Mouse (Mus musculus) stomach, postnatal 0 days (tissue): Measurements from ENCODE around the gene Gm38392. TPM values are rescaled to one million over a fixed set of nuclear protein-coding genes. Genes with fewer than 3 reads are reported as not detected.

Source experiments
- ATAC-seq: fragments of 200-750 bp; cut with Nextera tagmentation; 2 replicates; pipeline ENCODE4 v1.8.0; 2017; ENCODE audit not compliant: low FRiP score, low TSS enrichment
- DNase-seq: peaks from one replicate; pipeline ENCODE4 v3.0.0-alpha.2; 2016; ENCODE audit warnings: low spot score
- H3K27ac ChIP-seq: fragments of 300-500 bp; sonication (generic); replicated peaks from 2 replicates; pipeline ENCODE4 v1.5.1; 2014; ENCODE audit warnings: mild to moderate bottlenecking, control low read depth
- H3K27me3 ChIP-seq: fragments of 300-500 bp; sonication (generic); 2 replicates; pipeline ENCODE4 v1.6.1; 2014; ENCODE audit warnings: low read length; ENCODE audit not compliant: control insufficient read depth, insufficient read depth
- H3K36me3 ChIP-seq: fragments of 300-500 bp; sonication (generic); 2 replicates; pipeline ENCODE4 v1.6.1; 2014; ENCODE audit warnings: low read length, mixed read lengths; ENCODE audit not compliant: control insufficient read depth, insufficient read depth
- H3K4me1 ChIP-seq: fragments of 300-500 bp; sonication (generic); replicated peaks from 2 replicates; pipeline ENCODE4 v1.6.1; 2014; ENCODE audit warnings: antibody characterized with exemption; ENCODE audit not compliant: control insufficient read depth, insufficient read depth
- H3K4me2 ChIP-seq: fragments of 300-500 bp; sonication (generic); replicated peaks from 2 replicates; pipeline ENCODE4 v1.6.1; 2014; ENCODE audit warnings: low read depth, mild to moderate bottlenecking, control low read depth, moderate library complexity
- H3K4me3 ChIP-seq: fragments of 300-500 bp; sonication (generic); 2 replicates; pipeline ENCODE4 v1.5.1; 2014; ENCODE audit warnings: low read depth, low read length, control low read depth
- H3K9ac ChIP-seq: fragments of 300-500 bp; sonication (generic); 2 replicates; pipeline ENCODE4 v1.6.1; 2014; ENCODE audit warnings: mild to moderate bottlenecking, low read length, control low read depth, mixed read lengths
- H3K9me3 ChIP-seq: fragments of 300-500 bp; sonication (generic); 2 replicates; pipeline ENCODE4 v1.6.1; 2016; ENCODE audit warnings: low read length; ENCODE audit not compliant: control insufficient read depth
- CTCF ChIP-seq: IDR thresholded peaks from 2 replicates; pipeline ENCODE4 v1.5.1; 2016; ENCODE audit warnings: antibody characterized with exemption, low read depth, mild to moderate bottlenecking, moderate library complexity
- EP300 ChIP-seq: optimal IDR thresholded peaks from 2 replicates; pipeline ENCODE3; 2016; ENCODE audit warnings: antibody characterized with exemption
- WGBS: fragments of 180-500 bp; shearing (Covaris S2); extraction: QIAGEN DNeasy Blood & Tissue Kit; methylation state at CpG from one replicate; pipeline ENCODE4 v1.1.7; 2014; 5-methylcytosine and 5-hydroxymethylcytosine counted together
- polyA plus RNA-seq: library from polyadenylated mRNA; unstranded; fragments of >200 nt; fragmentation: Nextera tagmentation; extraction: Ambion mirVana; gene quantifications from 2 replicates; pipeline ENCODE4 v1.2.1, GENCODE M21; 2015

The Gm38392 gene
- polyA plus RNA-seq, 1 experiment from 2014 or later = 2.0 TPM

DNA sequence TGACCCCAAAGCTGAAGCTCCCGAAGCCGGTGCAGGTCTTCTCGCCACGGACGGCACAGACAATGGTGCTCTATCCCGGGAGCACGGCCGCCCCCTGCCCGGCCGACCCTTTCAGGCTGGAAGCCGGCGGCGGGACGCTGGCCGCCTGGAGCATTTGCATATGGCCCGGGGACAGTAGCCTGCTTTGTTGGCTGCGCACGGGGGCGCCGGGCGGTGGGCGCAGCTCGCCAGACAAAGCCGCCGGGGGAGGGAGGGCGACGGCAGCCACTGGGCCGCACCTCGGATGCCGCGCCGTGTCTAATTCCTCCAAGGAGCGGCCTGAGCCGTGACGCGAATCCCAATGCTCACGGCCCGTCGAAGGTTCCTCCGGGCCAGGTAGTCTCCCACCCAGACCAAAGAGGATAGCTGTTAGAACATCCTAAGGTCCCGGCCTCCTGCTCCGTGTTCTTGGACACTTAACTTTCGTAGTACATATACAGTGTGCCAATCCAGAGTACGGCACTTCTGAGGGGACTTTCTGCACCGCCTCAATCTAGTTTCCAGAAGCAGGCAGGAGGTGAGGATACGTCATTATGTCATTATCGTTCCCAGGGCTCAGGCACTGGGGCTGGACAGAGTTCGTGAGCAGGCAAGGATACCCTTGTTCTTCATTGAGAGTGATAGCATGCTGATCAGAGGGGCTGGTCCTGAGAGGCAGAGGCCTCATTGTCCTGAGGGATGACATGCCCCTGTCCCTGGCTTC, 45.8 kb downstream of the Gm38392 start:
- Histone ChIP-seq H3K4me2 (0 out of 2 replicates have a peak overlapping the region, but pooled peaks have one; percentile 17), H3K9me3 (no peaks in the 10 kb centered on the region), H3K27me3 (peaks cover 9% of the 10 kb centered on the region; the same call in 1 of the 2 replicates), H3K9ac (no peak overlapping the region), H3K36me3 (no peaks in the 10 kb centered on the region), H3K27ac (no peak overlapping the region), H3K4me1 (no peaks in the 10 kb centered on the region), H3K4me3 (no peak overlapping the region)
- TF ChIP-seq EP300 (no peak), CTCF (no peak)
- 4% methylated on average over 48 of the region's 48 CpGs for WGBS
- ATAC-seq (no peak), DNase-seq (no peak)

DNA sequence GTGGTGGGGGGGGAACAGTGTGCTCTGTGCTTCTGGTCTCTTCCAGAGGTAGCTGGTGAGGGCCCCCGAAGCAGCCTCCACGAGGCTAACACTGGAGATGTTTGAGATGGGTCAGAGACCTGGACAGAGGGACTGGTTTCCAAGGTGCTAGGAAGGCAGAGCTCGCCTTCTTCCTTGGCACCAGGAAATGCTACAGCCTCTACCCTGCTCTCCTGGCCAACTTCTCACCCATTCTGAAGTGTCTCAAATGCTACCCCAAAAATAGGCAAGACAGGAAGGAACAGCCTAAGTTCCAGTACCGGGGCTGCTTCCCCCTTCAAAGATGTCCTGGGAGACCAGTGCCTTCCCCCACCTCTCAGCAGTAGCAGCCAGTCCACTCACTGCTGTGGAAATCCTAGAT, 47.6 kb downstream of the Gm38392 start:
- ATAC-seq = no peak

DNA sequence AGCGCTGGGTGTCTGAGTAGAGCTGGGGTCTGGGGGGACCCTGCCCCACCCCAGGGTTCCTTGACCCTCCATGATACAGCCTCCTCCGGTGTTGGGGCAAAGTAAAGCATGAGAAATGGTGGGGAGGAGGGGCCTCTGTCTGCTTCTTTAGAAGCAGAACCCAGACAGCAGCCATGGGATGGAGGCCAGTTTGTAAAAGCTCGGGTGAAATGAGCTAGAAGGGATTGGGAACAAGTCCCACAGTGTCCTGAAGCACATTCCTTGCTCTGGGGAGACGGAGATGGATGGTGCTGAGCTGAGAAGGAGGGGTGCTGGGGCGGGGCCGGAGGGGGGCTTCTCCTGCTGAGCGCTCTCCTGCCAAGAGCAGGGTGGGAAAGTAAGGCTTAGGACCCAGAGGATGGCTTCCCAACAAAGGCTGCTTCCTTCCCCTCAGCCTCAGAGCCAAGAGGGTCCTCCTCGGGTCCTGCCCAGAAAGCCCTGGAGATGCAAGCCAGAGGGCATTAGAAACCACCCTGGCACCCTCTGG, 48.1 kb downstream of the Gm38392 start:
- TF ChIP-seq CTCF (no peak), EP300 (no peak)
- Histone ChIP-seq H3K9ac (no peak overlapping the region), H3K36me3 (no peaks in the 10 kb centered on the region), H3K4me3 (no peak overlapping the region), H3K27me3 (peaks cover 9% of the 10 kb centered on the region; the same call in 1 of the 2 replicates), H3K9me3 (no peaks in the 10 kb centered on the region), H3K4me2 (no peak overlapping the region), H3K27ac (no peak overlapping the region), H3K4me1 (no peaks in the 10 kb centered on the region)
- DNase-seq (no peak), ATAC-seq (no peak)
- 33% methylated on average over 8 of the region's 8 CpGs for WGBS

More for the DNA sequence above, 47.6 kb downstream of the Gm38392 start:
- H3K4me3 ChIP-seq = no peak overlapping the region
- no peaks in the 10 kb centered on the region for H3K9me3 ChIP-seq
- H3K27ac ChIP-seq = no peak overlapping the region
- H3K4me1 ChIP-seq = no peaks in the 10 kb centered on the region
- H3K27me3 ChIP-seq = peaks cover 9% of the 10 kb centered on the region; the same call in 1 of the 2 replicates
- TF ChIP-seq EP300 (no peak), CTCF (no peak)
- no peak for DNase-seq
- H3K4me2 ChIP-seq = no peak overlapping the region
- H3K36me3 ChIP-seq = no peaks in the 10 kb centered on the region
- 71% methylated on average over 4 of the region's 4 CpGs for WGBS
- H3K9ac ChIP-seq = no peak overlapping the region

DNA sequence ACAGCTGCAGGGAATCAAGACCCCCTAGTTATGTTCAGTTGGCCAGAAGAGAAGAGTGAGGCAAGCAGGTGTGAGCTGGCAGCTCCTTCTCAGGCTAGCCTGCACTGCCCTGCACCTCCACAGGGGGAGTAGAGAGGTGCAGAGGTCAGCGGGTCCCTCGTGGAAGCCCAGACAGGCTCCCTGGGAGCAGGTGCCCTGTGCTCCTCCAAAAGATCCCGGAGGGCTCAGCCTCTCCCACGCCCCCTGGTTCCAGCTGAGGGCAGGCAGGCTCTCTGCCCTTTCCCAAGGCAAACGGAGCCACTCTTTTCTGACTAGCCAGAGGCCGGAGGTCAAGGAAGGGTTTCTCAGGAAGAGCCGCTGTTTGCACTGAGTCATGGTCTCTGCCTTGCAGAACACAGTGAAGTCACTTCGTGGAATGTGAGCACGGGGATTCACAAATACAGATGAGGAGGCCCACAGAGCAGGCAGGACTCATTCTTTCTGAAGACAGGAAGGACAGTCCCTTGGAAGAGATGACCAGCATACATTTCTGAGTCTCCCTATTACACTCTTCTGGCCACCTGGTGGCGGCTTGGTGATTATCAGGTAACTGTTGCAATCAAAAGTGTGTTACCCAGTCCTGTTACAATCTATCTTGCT, 49.3 kb downstream of the Gm38392 start:
- H3K27me3 ChIP-seq = peaks cover 6% of the 10 kb centered on the region; the same call in 1 of the 2 replicates
- TF ChIP-seq CTCF (peak; percentile 62), EP300 (no peak)
- no peak overlapping the region for H3K9ac ChIP-seq
- H3K4me3 ChIP-seq = no peak overlapping the region
- H3K4me1 ChIP-seq = no peaks in the 10 kb centered on the region
- H3K9me3 ChIP-seq = no peaks in the 10 kb centered on the region
- no peaks in the 10 kb centered on the region for H3K36me3 ChIP-seq
- peak; percentile 63 for DNase-seq
- 14% methylated on average over 10 of the region's 10 CpGs for WGBS
- H3K27ac ChIP-seq = no peak overlapping the region
- no peak overlapping the region for H3K4me2 ChIP-seq
- peak; percentile 40; the same call in 1 of the 2 replicates for ATAC-seq

DNA sequence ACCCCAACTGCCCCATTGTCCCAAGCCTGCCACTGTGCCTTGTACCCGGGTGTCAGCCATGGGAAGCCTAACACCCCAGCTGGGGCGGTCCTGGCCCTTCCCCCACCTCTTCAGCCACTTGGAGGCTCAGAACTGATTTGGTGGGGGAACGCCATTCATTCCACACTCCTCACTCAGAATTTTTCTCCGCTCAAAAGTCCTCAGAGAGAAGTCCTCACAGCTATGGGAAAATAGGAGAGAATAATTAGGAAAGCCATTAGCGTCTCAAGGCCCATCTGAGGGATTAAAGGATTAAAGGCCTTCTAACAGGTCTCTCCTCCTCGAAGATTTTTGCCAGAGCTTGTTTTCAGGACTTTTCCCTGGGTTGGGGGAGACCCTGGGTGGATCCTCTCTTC, 49.9 kb downstream of the Gm38392 start:
- H3K4me3 ChIP-seq = no peak overlapping the region
- H3K9me3 ChIP-seq = no peaks in the 10 kb centered on the region
- DNase-seq = no peak
- H3K4me2 ChIP-seq = no peak overlapping the region
- no peak for ATAC-seq
- no peaks in the 10 kb centered on the region for H3K36me3 ChIP-seq
- peaks cover 6% of the 10 kb centered on the region; the same call in 1 of the 2 replicates for H3K27me3 ChIP-seq
- H3K9ac ChIP-seq = no peak overlapping the region
- H3K4me1 ChIP-seq = no peaks in the 10 kb centered on the region
- 46% methylated on average over 6 of the region's 6 CpGs for WGBS
- TF ChIP-seq EP300 (no peak), CTCF (no peak)
- no peak overlapping the region for H3K27ac ChIP-seq

DNA sequence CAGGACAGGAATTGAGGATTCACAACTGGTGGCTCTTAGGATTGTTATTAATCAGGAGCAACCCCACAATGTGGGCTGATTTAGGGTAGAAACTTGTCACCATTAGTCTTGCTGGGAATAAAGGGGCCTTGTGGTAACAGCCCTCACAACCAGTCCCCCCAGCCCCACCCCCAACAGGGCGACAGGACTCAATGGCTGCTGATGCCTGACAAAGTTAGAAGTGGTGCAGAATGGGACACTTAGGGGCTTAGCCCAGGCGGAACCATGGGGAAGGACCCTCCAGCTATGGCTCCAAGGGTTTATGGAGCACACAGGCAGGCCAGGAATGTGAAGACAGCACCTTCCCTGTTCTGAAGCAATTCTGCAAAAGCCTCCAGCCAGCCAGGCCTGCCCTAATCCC, 51.4 kb downstream of the Gm38392 start:
- H3K27ac ChIP-seq = no peak overlapping the region
- DNase-seq (no peak), ATAC-seq (no peak)
- no peak overlapping the region for H3K4me3 ChIP-seq
- H3K4me2 ChIP-seq = no peak overlapping the region
- H3K4me1 ChIP-seq = no peaks in the 10 kb centered on the region
- TF ChIP-seq EP300 = no peak
- no peak for TF ChIP-seq CTCF
- H3K27me3 ChIP-seq = peaks cover 6% of the 10 kb centered on the region; the same call in 1 of the 2 replicates
- no peak overlapping the region for H3K9ac ChIP-seq
- no peaks in the 10 kb centered on the region for H3K9me3 ChIP-seq
- WGBS = 71% methylated on average over 2 of the region's 2 CpGs
- no peaks in the 10 kb centered on the region for H3K36me3 ChIP-seq
